ENCODE assay signal across 9 mouse cellular contexts in the genomic region with DNA sequence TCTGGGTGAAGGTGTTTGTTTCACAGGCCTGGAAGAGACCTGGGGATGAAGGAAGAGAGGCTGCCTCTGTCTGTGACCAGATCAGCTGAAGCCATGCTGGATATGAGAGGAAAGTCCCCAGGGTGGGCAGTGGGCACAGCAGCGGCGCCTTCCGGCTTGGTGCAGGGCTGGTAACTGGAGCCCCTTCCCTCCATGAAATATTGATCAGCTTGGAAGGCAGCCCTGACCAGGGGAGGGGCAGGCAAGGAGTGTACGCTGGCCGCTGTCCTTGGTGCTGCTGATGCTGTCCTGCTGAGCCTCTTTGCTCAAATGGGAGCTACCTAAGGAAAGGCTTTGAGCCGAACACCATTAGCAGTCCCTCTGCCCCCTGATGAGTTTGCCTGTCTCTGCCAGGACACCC. TPM values are rescaled to one million over a fixed set of nuclear protein-coding genes. Genes with fewer than 3 reads are reported as not detected.
DNase-seq lines count a peak whose midpoint lies in the region; ATAC-seq and TF ChIP-seq lines count a peak whose summit lies in the region.
"Had no signal": no experiment of that assay in that cellular context is flagged by ENCODE, and none has a peak within 500 bp of the region (broad histone marks: within the 10 kb centered on the region; RNA-seq: fewer than 3 reads in every experiment).

No protein-coding gene starts in this region.

- whole genome bisulfite sequencing in heart, postnatal 0 days = 5% methylated on average over 6 of the region's 6 CpGs
- WGBS in hindbrain, embryonic 11.5 days = 12% methylated on average over 6 of the region's 6 CpGs

- H3K4me1 ChIP-seq in heart, postnatal 0 days (ENCODE audit: control insufficient read depth, insufficient read depth) = no peaks in the 10 kb centered on the region
- H3K4me1 ChIP-seq in hindbrain, embryonic 11.5 days (replicated peaks; ENCODE audit: control insufficient read depth, insufficient read depth, low read length) = 0 out of 2 replicates have a peak, but pooled peaks cover 2% of the 10 kb centered on the region
- H3K4me1 ChIP-seq: liver, embryonic 15.5 days had no signal

- no peaks in the 10 kb centered on the region for H3K27me3 ChIP-seq in heart, postnatal 0 days (ENCODE audit: control insufficient read depth, insufficient read depth, low read length)
- no peaks in the 10 kb centered on the region for H3K27me3 ChIP-seq in hindbrain, embryonic 11.5 days (ENCODE audit: control insufficient read depth, insufficient read depth, low read length)

- peak; percentile 28 for DNase-seq in heart, postnatal 0 days (ENCODE audit: low spot score)
- DNase-seq in heart, adult 8-10 months (ENCODE audit: low spot score) = no peak
- peak; percentile 50 for DNase-seq in Muller cell, postnatal 12 days (ENCODE audit: inconsistent ontology term)
- DNase-seq in hindbrain, embryonic 11.5 days (ENCODE audit: low spot score) = peak; percentile 65
- peak; percentile 40 for DNase-seq in lung, postnatal 14 days
- no peak for DNase-seq in frontal cortex, postnatal 14 days (ENCODE audit: low spot score in 2 of 2)
- no peak for DNase-seq in cerebellum, postnatal 25 days
- no peak for DNase-seq in natural killer cell, adult 2 months (ENCODE audit: low spot score in 2 of 2)

- TF ChIP-seq CTCF in heart, postnatal 0 days (IDR thresholded peaks at IDR 0.05; ENCODE audit: low read depth) = no peak

- TF ChIP-seq EP300 in heart, postnatal 0 days (IDR thresholded peaks at IDR 0.05; ENCODE audit: low read depth) = no peak

- no peak overlapping the region for H3K4me2 ChIP-seq in heart, postnatal 0 days (ENCODE audit: low read depth, low read length)
- no peak overlapping the region for H3K4me2 ChIP-seq in hindbrain, embryonic 11.5 days (replicated peaks; ENCODE audit: low read depth, low read length)
- H3K4me2 ChIP-seq: liver, embryonic 15.5 days had no signal

- no peaks in the 10 kb centered on the region for H3K36me3 ChIP-seq in heart, postnatal 0 days (replicated peaks; ENCODE audit: control insufficient read depth, insufficient read depth, low read length)
- H3K36me3 ChIP-seq in hindbrain, embryonic 11.5 days (ENCODE audit: control insufficient read depth, insufficient read depth, low read length) = no peaks in the 10 kb centered on the region
- H3K36me3 ChIP-seq: liver, embryonic 15.5 days had no signal

- H3K27ac ChIP-seq in heart, postnatal 0 days (ENCODE audit: low read depth) = no peak overlapping the region
- no peak overlapping the region for H3K27ac ChIP-seq in hindbrain, embryonic 11.5 days (ENCODE audit: low read depth, low read length)
- H3K27ac ChIP-seq: liver, embryonic 15.5 days had no signal

- H3K4me3 ChIP-seq in heart, postnatal 0 days (ENCODE audit: low read depth, low read length) = no peak overlapping the region
- no peak overlapping the region for H3K4me3 ChIP-seq in hindbrain, embryonic 11.5 days (ENCODE audit: low read depth, low read length)
- H3K4me3 ChIP-seq: liver, embryonic 15.5 days had no signal

- H3K9me3 ChIP-seq in heart, postnatal 0 days (replicated peaks; ENCODE audit: control insufficient read depth, low read length) = no peaks in the 10 kb centered on the region
- no peaks in the 10 kb centered on the region for H3K9me3 ChIP-seq in hindbrain, embryonic 11.5 days (ENCODE audit: control insufficient read depth, low read length)
- H3K9me3 ChIP-seq: liver, embryonic 15.5 days had no signal

- no peak overlapping the region for H3K9ac ChIP-seq in heart, postnatal 0 days (replicated peaks; ENCODE audit: low read depth, low read length)
- 0 out of 2 replicates have a peak overlapping the region, but pooled peaks have one; percentile 4 for H3K9ac ChIP-seq in hindbrain, embryonic 11.5 days (ENCODE audit: low read depth, low read length)
- H3K9ac ChIP-seq: liver, embryonic 15.5 days had no signal

- ATAC-seq in heart, postnatal 0 days (ENCODE audit: insufficient read depth, low read depth) = no peak
- ATAC-seq in hindbrain, embryonic 11.5 days (ENCODE audit: low FRiP score) = no peak

RNA-seq across cellular contexts. Expression of gene Rims3, which starts 11.6 kb away (rescaled TPM):
- total RNA-seq in heart, postnatal 0 days (2014; rRNA removed; ENCODE audit: low replicate concordance) = 0.04 TPM in 2 replicates
- polyA plus RNA-seq in heart, postnatal 0 days (2015; fragmentation: Nextera tagmentation; extraction: Ambion mirVana) = 0.05 and 0.10 TPM in 2 replicates
- under 1 TPM in 3 of 4 experiments, not detected in 1; 0.06 to 0.14 (median 0.08) TPM for total RNA-seq in heart, adult 8-10 months (2022)
- polyA plus RNA-seq in hindbrain, embryonic 11.5 days (2014; fragmentation: Nextera tagmentation; extraction: Ambion mirVana) = 3.5 and 3.6 TPM in 2 replicates

RNA-seq across cellular contexts. Expression of gene Nfyc, which starts 34.8 kb away (rescaled TPM):
- 165 and 174 TPM in 2 replicates for total RNA-seq in heart, postnatal 0 days (2014; rRNA removed; ENCODE audit: low replicate concordance)
- 84.4 and 91.1 TPM in 2 replicates for polyA plus RNA-seq in heart, postnatal 0 days (2015; fragmentation: Nextera tagmentation; extraction: Ambion mirVana)
- total RNA-seq in heart, adult 8-10 months (2022) = 10 to 100 TPM; 52.4 to 55.1 (median 54.4) TPM
- polyA plus RNA-seq in hindbrain, embryonic 11.5 days (2014; fragmentation: Nextera tagmentation; extraction: Ambion mirVana) = 123 and 126 TPM in 2 replicates

RNA-seq across cellular contexts. Expression of gene Exo5, which starts 58.6 kb away (rescaled TPM):
- total RNA-seq in heart, postnatal 0 days (2014; rRNA removed; ENCODE audit: low replicate concordance) = 0.80 and 1.2 TPM in 2 replicates
- polyA plus RNA-seq in heart, postnatal 0 days (2015; fragmentation: Nextera tagmentation; extraction: Ambion mirVana) = 5.7 and 6.1 TPM in 2 replicates
- 1 to 10 TPM; 2.6 to 3.4 (median 2.9) TPM for total RNA-seq in heart, adult 8-10 months (2022)
- 32.0 and 37.1 TPM in 2 replicates for polyA plus RNA-seq in hindbrain, embryonic 11.5 days (2014; fragmentation: Nextera tagmentation; extraction: Ambion mirVana)

Comparison
In these comparisons a context has a peak if more than half of its experiments do, and no peak if none do; other contexts are left out.
1. DNase-seq: peak in heart, postnatal 0 days (single experiment), Muller cell, postnatal 12 days (single experiment), hindbrain, embryonic 11.5 days (single experiment) and lung, postnatal 14 days (single experiment); none in heart, adult 8-10 months (single experiment), frontal cortex, postnatal 14 days (0 of 2), cerebellum, postnatal 25 days (0 of 2) and natural killer cell, adult 2 months (0 of 2).